Mouse (Mus musculus): ENCODE measurements around the gene Dhx40.
"Not testable (repeated sequence)": the region's sequence is repeated elsewhere in the genome, so short reads cannot be mapped to it uniquely, and the experiment has no call there.

The Dhx40 gene

DNA sequence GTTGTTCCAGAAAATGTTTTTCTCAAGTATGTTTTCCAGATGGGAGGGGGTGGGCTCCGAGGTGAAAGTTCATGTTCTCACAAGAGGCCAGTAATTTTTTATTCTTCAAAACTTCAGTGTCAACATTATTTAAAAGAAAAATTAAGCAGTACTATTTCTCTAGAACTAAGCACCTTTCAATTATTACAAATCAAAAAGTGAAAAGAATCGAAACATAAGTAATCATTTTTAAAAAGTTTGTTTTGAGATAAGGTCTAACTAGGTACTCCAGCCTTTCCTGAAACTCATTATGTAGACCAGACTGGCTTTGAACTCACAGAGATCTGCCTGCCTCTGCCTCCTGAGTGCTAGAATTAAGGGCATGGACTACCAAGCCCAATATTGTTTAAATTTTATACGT, 8.7 kb upstream of the Dhx40 start:
- DNase-seq: not testable (repeated sequence)

DNA sequence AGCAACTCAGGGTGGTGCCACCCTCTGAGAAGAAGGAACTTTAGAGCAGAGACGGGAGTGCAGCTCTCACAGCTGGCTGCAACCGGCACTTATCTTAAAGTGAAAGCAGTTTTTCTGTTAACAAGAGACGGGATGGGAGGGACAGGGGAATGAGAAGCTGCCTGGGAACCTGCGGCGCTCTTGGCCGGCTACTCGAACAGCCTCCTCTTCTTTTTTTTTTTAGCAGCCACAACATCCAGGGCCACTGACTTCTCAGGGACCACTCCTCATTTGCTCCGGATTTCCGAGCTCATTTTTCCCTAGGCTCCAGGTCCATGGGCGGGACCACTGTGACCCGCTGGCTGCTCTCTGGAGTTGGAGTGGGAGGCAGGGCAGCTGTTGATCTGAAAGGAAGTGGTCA, 6.9 kb upstream of the Dhx40 start:
- DNase-seq: not testable (repeated sequence)

DNA sequence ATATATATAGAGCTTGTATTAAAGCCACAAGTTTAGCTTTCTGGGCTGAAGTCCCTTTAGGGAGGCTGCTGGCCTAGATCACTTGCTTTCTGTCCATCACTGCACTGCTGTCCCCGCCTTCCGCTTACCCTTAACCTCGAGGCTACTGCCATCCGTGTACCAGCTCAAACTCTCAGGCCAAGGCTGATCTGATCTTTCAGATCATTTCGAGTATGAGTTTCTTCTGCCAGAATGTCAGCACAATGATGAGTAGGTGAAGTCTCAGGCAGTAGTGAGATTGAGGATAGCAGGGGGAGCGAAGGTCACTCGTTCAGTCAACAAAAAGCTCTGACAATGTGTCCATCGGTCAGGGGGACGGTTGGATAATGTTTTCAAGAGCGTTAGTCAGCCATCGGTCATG, 5.7 kb upstream of the Dhx40 start:
- DNase-seq: not testable (repeated sequence)

DNA sequence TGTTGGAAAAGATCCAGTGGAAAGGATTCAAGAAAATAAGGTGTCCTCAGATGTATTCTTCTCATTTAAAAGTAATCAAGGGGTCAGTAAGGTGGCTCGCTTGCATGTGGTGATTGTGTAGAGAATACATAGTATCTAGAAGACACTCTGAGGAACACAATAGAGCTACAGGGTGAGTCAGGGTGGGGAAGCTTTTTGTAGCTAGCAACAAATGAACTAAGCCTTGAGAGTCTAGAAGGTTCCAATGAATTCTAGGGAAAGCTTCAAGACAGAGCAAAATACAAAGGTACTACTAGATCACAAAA, 3.7 kb upstream of the Dhx40 start:
- no peak for DNase-seq

DNA sequence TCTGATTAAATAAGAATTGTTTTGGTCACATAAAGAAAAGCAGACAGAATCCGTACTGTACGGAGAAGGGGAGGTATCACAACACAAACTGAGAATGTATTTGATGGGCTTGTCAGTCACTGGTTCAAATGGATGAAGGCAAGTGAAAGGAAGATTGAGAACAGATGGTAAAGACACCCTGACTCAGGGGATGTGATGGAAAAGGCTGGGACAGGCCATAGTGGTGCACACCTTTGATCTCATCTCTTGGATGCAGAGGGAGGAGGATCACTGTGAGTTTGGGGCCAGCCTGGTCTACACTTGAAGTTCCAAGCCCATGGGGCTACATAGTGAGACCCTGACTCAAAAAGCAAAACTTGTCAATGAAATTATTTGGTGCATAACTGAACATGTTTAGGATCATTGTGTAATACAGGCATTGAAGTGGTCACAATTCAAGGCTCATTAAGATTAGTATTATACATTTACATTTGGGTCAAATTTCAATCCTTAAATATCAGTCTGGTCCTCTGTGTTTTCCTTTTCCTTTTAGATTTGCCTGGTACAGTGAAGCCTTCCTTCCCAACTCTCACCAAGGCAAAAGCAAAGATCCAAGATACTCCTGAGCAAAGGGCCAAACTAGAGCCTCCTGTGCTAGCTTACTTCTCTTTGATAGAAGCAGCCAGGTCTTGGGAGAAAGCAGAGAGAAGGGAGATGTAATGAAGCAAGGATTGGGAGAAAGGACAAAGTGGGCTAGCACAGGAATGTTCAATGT, 3.2 kb upstream of the Dhx40 start:
- DNase-seq: no peak

DNA sequence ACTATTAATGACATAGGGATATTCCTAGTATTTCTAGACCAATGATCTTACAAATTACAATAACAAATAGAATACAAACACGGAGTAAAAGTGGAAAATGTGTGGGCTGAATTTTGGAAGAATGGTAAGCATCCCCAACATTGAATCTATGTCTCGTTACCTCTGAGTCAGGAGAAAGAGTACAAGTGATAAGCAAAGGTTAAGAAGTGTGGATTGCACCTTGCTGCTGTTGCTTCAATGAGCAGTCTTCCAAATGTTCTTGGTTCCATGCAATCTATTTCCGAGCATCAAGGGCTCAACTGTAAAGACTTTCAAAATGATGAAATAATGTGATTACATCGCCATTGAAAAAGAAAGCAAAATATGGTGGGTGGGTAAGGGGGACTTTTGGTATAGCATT, 2.3 kb upstream of the Dhx40 start:
- no peak for DNase-seq

DNA sequence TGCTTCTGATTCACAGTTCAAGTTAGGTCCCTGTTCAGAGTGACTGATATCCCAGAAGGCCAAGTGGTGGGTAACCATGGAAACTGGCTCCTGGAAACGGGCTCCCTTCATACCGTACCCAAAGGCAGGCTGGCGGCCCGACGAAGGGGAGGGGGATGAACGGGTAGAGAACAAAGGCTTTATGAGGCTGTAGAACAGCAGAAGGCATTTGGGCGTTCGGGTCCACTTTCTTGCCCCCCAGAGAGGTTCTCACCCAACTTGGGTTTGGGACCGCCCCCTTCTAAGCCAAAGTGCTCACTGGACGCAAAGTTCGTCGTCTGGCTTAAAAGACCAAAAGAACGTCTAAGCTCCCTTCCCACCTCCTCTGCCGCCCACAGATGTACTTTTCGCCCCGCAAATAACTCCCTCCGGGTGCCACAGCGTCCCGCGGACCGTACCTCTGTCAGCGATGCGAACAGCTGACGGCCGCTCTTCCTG, 507 bp downstream of the Dhx40 start:
- peak; percentile 37 to 48 for DNase-seq

DNA sequence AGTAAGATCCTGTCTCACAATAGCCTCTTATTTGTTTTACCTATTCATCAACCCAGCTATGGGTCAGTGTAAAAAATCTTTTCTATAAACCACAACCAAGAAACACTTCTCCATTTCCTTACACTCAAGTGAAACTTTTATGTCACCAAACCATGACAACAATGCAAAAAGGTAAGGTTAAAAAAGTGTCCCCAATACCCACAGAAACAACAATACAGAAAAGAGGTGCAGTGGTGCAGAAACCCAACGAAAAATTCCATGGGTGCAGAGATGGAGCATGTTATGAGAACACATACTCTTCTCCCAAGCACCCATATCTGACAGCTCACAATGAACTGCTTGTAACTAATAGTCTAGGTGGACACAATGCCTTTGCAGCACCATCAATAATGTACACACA, 13.4 kb downstream of the Dhx40 start:
- DNase-seq: no peak

DNA sequence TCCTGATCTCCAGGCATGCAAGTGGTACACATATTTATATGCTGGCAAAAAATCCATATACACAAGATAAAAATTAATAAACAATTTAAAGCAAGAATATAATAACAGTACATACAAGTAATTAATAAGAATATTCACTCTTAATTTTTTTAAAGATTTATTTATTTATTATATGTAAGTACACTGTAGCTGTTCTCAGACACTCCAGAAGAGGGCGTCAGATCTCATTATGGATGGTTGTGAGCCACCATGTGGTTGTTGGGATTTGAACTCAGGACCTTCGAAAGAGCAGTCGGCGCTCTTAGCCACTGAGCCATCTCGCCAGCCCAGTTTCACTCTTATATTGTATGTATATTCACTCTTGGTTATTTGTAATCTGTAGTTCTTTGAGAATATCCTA, 20.1 kb downstream of the Dhx40 start:
- not testable (repeated sequence) for DNase-seq

DNA sequence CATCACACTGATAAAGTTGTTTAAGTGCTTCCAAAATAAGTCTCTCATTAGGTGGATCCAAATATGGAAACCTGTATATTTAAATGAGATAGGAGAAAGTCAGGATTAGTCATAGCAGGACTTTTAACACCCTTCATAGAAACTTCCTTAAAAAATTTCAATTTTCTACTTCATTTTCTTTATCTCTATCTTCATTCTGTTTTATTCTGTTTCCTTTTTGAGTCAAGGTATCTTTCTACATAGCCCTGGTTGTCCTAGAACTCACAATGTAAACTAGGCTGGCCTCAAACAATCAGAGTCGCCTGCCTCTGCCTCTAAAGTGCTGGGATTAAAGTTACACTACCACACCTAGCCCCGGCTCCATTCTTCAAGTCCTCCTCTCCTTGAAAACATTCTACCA, 21.8 kb downstream of the Dhx40 start:
- no peak for DNase-seq

DNA sequence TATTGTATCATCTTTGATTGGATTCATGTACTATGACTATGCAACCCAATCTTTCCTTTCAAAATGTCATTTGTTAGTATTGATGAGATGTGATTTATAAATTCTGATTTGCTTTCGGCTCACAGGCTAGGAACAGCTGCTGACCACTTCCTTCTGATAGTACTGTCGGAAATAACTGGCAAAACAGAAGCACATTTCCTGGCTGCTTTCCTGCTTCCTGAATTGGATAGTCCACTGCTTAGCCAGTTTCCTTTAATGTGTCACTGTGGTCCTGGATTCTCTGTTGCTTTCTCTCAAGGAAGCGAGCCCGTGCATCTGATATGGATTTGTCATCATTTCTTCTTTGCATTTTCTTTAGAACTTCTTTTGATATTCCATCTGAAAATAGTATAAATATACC, 37.7 kb downstream of the Dhx40 start:
- no peak for DNase-seq

DNA sequence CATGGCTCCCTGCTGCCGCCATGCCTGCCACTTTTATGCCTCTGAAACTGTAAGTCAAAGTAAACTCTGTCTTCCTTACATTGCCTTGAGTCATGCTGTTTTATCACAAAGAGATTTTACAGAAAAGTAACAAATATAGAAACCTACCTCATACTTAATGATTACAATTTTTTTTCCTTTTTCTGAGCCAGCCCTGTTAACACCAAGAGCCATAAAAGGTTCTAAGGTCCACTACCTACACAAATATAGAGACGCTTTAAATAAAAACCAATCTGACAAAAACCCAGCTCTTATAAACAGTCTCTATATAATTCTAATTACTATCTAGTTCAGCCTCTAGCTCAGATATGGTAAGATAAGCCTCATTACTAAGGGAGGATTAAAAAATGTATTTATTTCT, 43.0 kb downstream of the Dhx40 start:
- DNase-seq: no peak

DNA sequence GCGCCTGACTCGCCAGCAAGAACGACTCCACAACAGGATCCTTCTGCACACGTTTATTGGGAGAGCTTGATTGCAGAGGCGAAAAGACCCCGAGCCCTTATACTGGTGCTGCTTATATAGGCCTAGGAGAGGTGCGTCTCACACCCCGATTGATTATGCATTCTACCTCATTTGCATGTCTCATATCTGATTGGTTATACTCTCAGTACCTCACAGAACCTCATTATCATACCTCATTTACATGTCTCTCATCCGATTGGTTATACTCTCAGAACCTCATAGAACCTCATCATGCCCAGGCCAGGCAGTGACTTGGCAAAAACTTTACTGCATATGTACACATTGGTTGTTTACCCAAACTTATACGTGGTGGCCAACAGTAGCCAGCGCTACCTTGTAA, 44.4 kb downstream of the Dhx40 start:
- not testable (repeated sequence) for DNase-seq

DNA sequence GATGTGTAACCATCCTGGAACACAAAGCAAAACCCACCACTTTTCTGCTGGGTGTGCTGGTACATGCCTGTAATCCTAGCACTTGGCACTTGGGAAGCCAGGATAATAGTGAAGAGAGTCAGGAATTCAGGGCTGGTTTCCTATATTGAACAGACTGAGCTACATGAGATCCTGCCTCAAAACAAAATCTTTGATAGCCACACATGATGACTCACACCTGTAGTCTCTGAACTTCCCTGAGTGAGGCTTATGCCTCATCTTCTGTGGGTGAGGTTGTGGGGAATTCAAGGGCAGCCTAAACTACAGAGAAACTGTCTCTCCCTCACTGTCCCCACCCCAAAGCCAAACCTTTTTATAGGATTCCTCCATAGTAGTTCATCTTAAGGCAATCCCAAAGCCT, 47.2 kb downstream of the Dhx40 start:
- DNase-seq: no peak

DNA sequence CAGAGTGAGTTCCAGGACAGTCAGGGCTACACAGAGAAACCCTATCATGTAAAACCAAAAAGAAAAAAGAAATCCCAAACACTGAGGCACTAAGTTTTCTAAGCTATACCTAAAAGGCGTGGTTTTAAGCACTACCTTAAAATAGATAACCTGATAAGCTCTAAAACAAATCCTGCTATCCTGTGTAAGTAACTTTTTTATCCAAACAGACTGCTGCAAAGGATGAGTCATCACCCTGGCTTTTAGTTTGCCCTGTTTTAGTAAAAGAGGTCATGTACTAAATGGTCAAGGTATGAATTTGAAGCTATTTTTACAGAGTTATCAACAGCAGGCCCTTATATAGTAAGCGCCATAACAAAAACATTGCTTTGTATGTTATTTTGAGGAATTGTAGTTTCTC, 47.7 kb downstream of the Dhx40 start:
- no peak for DNase-seq

DNA sequence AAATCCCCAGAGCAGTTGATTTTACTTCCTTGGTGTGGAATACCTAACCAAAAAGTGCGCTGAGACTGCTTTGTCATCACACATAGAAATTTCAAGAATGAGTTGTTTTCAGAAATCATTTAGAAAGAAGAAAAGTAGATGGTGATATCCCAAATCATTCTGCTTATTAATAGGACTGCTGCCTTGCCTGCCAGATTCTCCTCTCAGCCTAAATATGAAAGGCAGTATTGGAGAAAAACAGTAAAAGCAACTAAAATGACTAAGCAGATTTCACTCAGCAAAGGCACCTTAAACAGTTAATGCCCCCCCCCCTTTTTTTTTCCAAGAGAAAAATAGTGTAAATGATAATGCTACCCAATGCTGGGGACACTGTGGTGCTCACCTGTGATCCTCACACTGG, 48.3 kb downstream of the Dhx40 start:
- DNase-seq: no peak

DNA sequence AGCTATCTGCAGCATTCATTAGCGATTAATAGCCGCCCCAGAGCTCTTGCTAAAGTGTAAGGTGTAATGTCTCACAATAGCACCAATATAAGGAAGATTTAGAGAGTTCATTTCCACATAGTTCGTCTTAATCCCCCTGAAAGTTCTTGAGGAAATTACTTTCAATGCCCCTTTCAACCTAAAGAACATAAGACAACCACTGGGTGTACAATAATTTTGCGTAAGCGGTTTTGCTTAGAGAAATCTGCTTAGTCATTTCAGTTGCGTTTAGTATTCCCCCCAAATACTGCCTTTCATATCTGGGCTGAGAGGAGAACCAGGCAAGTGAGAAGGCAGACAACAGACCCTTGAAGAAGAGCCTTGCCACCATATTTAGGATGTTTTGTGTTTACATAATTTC, 49.0 kb downstream of the Dhx40 start:
- DNase-seq: no peak

DNA sequence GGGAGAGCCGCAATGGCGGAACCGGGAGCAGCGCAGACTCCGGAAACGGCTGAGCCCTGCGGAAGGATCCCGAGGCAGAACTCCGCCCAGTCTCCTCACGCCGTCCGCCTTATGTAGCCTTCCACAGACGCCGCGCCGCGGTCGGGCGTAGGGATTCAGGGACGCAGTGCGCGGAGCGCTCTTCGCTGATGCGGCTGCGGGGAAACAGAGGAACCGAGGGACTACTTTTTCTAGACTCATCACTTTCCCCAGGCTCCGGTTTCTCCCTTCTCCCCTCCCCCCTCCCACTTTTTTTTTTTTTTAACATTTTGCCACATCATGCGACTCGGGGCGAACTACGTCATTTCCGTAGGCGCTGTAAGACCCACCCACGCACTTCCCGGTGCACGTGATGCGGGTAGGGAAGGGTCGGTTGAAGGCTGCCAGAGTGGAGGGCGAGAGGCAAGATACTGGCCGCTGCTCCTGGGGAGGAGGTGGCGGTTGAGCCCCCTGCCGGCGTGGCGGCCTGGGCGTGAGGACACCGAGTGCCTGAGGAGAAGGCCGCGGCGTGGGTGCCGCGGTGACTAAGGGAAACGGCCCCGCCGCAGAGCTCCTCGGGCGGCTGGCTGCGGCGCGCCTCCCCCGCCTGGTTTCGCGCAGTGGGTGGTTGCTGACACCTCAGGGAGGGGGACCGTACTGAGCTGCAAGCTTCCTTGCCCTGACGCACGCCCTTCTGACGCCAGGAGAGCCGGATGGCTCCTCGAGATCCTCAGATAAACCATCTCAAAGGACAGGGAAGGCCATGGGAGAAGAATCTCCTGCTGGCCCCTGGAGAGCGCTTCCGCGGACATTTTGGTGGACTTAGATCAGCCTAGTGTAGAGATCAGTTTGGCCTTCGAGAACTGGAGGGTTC, 49.8 kb downstream of the Dhx40 start, which contains the start of gene Cltc:
TSS of gene Cltc (minus strand) at position 86 of the 892 bp plus-strand sequence.
- DNase-seq: peak; percentile 95 to 96

DNA sequence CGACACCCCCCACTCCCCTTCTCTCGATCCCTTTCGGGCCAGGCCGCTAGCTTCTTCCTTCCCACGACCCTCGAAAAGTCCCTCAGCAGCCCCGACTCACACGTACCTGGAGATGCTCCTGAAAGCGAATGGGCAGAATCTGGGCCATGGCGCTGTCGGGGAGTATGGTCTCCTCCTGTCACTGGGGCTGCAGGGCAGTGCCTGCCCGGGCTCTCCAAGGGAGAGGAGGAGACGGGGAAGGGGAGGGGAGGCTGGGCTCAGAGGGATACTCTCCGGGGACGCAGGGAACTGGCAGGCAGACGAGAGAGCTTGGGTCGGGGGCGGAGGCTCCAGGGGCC, 50.4 kb downstream of the Dhx40 start:
- DNase-seq: no peak

DNA sequence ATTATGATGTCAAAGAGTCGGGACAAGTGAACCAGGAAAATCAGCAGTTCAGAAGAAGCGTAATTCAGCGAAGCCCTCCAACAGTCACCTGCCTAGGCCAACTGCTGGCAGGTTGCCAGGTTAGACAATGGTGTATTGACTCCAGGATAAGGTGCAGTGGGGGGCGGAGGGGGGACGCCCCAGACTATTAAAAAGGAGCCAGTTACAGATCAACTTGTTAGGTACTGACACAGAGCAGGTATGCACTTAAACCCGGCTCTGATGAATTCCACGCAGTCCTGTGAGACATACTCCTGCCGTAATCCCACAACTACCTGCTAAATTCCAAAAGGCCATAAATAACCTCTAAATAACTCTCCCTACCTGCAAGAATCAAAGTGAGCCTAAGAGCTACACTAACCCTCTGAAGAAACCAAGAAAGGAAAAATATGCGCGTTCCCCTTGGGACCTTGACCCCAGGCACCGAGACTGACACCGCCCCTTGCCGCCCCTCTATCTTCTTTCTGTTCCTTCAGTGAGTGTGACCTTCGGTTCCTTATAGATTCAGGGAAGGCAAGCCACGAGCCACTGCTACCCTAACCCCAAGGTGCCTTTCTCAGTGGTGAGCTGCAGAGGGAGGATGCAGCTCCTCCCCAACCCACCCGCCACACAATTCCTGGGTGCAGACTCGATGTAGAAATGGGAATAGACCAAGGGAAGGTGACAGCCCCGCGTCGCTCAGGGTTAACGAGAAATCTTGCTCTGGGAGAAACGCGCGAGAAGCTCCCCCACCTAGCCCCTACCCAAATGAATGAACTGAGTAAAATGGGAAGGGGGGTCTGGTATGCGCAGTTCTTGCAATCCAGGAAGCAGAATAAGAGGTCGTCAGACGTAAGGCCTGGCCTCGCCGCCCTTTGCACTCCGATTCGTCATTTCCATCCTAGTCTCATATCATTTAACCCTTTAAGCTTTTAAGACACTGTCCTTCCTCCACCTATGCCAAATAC, 51.1 kb downstream of the Dhx40 start:
- peak; percentile 54 to 61 for DNase-seq

DNA sequence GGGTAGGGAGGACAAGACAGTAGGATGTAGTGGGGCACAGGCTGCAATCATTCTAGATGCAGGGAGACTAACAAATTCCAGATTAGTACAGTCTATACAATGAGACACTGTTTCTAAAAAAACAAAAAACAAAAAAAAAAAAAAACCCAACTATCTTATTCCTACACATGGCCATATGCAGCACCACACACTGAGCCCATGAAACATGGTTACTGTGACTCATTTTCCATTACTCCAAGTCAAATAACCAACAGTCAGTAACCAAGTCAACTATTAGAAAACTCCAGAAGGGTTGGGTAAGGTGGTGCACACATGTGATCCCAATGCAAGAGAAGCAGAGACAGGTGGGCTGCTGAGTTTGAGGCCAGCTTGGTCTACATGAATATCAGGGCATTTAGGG, 55.1 kb downstream of the Dhx40 start:
- no peak for DNase-seq

DNA sequence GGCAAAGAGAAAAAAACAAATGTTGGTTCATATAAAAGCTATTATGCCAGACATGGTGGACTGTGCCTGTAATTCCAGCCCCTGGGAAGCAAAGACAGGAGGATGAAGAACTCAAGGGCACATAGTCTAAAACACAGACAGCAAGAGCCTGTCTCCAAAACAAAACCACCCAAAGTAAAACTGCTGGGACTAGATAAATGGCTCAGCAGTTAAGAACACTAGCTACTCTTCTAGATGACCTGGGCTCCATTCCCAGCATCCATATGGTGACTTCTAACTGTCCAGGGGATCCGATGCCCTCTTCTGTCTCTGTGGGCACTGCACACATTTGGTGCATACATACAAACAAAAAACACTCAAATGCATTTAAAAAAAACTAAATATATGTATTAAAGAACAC, 56.5 kb downstream of the Dhx40 start:
- DNase-seq: peak in 1 of 2 experiments; percentile 18

Measured in cerebellum, postnatal 36 days (tissue).